Mouse (Mus musculus) ES-Bruce4 (cell line): ENCODE measurements around the gene Klhdc10. TPM values are rescaled to one million over a fixed set of nuclear protein-coding genes. Genes with fewer than 3 reads are reported as not detected.

Experiments
- H3K27ac ChIP-seq: 2 replicates; pipeline ENCODE4 v1.5.1; 2012; ENCODE audit warnings: low read length, inconsistent platforms; ENCODE audit not compliant: insufficient read depth
- H3K27me3 ChIP-seq: 2 replicates; pipeline ENCODE4 v1.6.1; 2012; ENCODE audit warnings: mild to moderate bottlenecking, low read length, inconsistent platforms; ENCODE audit not compliant: control insufficient read depth, poor library complexity, insufficient read depth, severe bottlenecking
- H3K36me3 ChIP-seq: 2 replicates; pipeline ENCODE4 v1.6.1; 2012; ENCODE audit warnings: inconsistent platforms, mild to moderate bottlenecking, low read length, moderate library complexity; ENCODE audit not compliant: control insufficient read depth, poor library complexity, insufficient read depth, severe bottlenecking
- H3K4me1 ChIP-seq: one replicate; pipeline ENCODE4 v1.8.1; 2011; ENCODE audit warnings: low read length; ENCODE audit not compliant: control insufficient read depth, insufficient read depth
- H3K4me3 ChIP-seq: 2 replicates; pipeline ENCODE4 v1.5.1; 2011; ENCODE audit warnings: low read depth, mild to moderate bottlenecking, low read length
- H3K9ac ChIP-seq: 2 replicates; pipeline ENCODE4 v1.6.1; 2012; ENCODE audit warnings: low read depth, mild to moderate bottlenecking, inconsistent platforms; ENCODE audit not compliant: poor library complexity, severe bottlenecking
- H3K9me3 ChIP-seq: replicated peaks from 2 replicates; pipeline ENCODE4 v1.6.1; 2012; ENCODE audit warnings: mild to moderate bottlenecking, low read length, inconsistent platforms; ENCODE audit not compliant: control insufficient read depth, poor library complexity, insufficient read depth, severe bottlenecking
- CTCF ChIP-seq: IDR thresholded peaks from one replicate; pipeline ENCODE4 v1.8.1; 2011; ENCODE audit warnings: low read depth, low read length
- EP300 ChIP-seq: IDR thresholded peaks from 2 replicates; pipeline ENCODE4 v1.6.1; 2011; ENCODE audit warnings: low read depth, low read length; ENCODE audit not compliant: insufficient read depth
- POLR2A ChIP-seq: IDR thresholded peaks from one replicate; pipeline ENCODE4 v1.8.1; 2011; ENCODE audit warnings: low read length; ENCODE audit not compliant: insufficient read depth
- polyA plus RNA-seq: library from polyadenylated mRNA; stranded (reverse); fragments of >200 nt; gene quantifications from 2 replicates; pipeline ENCODE4 v1.2.4, GENCODE M21; 2011; ENCODE audit warnings: low read depth; ENCODE audit not compliant: missing spikeins, insufficient read depth, insufficient read length

Gene Klhdc10
- polyA plus RNA-seq, 1 experiment, result 38.1 TPM

- Histone ChIP-seq H3K9me3 (no peaks in the 10 kb centered on the region), H3K4me1 (peaks cover 8% of the 10 kb centered on the region), H3K9ac (no peak overlapping the region), H3K27me3 (no peaks in the 10 kb centered on the region), H3K36me3 (no peaks in the 10 kb centered on the region), H3K27ac (no peak overlapping the region), H3K4me3 (peak overlapping the region; percentile 13; the same call in 1 of the 2 replicates)
- TF ChIP-seq EP300, result peak; percentile 87
- TF ChIP-seq POLR2A, result no peak
- TF ChIP-seq CTCF, result no peak
Measured at GRCm38 (mm10) chr6:30460750-30461446, 59.2 kb downstream of the Klhdc10 start.

- H3K4me1 ChIP-seq, result peaks cover 8% of the 10 kb centered on the region
Measured at GRCm38 (mm10) chr6:30461755-30462344, 60.2 kb downstream of the Klhdc10 start.

GRCm38 (mm10) chr6:30462822-30463221, 61.2 kb downstream of the Klhdc10 start:
- no peak overlapping the region for H3K9ac ChIP-seq
- H3K9me3 ChIP-seq, result no peaks in the 10 kb centered on the region
- no peaks in the 10 kb centered on the region for H3K36me3 ChIP-seq
- H3K4me1 ChIP-seq, result peaks cover 3% of the 10 kb centered on the region
- H3K27ac ChIP-seq, result no peak overlapping the region
- TF ChIP-seq CTCF, result no peak
- H3K4me3 ChIP-seq, result no peak overlapping the region
- no peaks in the 10 kb centered on the region for H3K27me3 ChIP-seq

More at GRCm38 (mm10) chr6:30461755-30462344, 60.2 kb downstream of the Klhdc10 start:
- Histone ChIP-seq H3K27me3 (no peaks in the 10 kb centered on the region), H3K9ac (no peak overlapping the region), H3K4me3 (no peak overlapping the region), H3K36me3 (no peaks in the 10 kb centered on the region), H3K9me3 (no peaks in the 10 kb centered on the region), H3K27ac (no peak overlapping the region)
- TF ChIP-seq CTCF (no peak), EP300 (no peak), POLR2A (no peak)

DNA sequence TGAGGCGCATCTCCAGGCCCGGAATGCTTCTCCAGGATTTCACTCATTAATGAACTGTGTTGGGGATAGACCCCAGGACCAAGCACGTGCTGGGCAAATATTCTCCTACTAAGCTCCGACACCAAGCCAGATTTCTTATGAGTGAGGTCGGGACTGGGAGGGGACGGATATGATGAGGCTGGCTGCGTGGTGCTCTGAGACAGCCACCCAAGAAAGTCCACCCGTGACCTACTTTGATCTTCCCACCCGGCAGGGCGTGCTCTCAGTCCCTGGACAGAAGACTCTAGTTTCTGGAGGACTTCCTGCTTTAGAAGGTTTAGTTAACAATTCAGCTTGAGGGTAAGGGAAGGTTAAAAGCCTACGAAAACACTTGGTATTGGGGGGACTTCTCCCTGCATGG, 63.9 kb downstream of the Klhdc10 start:
- Histone ChIP-seq H3K27me3 (no peaks in the 10 kb centered on the region), H3K9ac (no peak overlapping the region), H3K9me3 (no peaks in the 10 kb centered on the region), H3K27ac (no peak overlapping the region), H3K4me3 (no peak overlapping the region), H3K36me3 (no peaks in the 10 kb centered on the region), H3K4me1 (peaks cover 3% of the 10 kb centered on the region)
- TF ChIP-seq EP300, result no peak
- no peak for TF ChIP-seq CTCF
- no peak for TF ChIP-seq POLR2A

GRCm38 (mm10) chr6:30468058-30468457, 66.4 kb downstream of the Klhdc10 start:
- no peak overlapping the region for H3K27ac ChIP-seq
- H3K4me3 ChIP-seq, result no peak overlapping the region
- no peak for TF ChIP-seq EP300
- no peak for TF ChIP-seq POLR2A
- no peak for TF ChIP-seq CTCF
- no peak overlapping the region for H3K9ac ChIP-seq
- no peaks in the 10 kb centered on the region for H3K9me3 ChIP-seq
- H3K36me3 ChIP-seq, result no peaks in the 10 kb centered on the region
- H3K27me3 ChIP-seq, result no peaks in the 10 kb centered on the region
- H3K4me1 ChIP-seq, result peaks cover 3% of the 10 kb centered on the region

GRCm38 (mm10) chr6:30468684-30469083, 67.0 kb downstream of the Klhdc10 start:
- no peak for TF ChIP-seq EP300
- TF ChIP-seq CTCF, result peak; percentile 42
- no peak for TF ChIP-seq POLR2A
- Histone ChIP-seq H3K9ac (peak overlapping the region; percentile 24), H3K4me1 (peaks cover 3% of the 10 kb centered on the region), H3K4me3 (peak overlapping the region; percentile 28), H3K9me3 (no peaks in the 10 kb centered on the region), H3K27ac (no peak overlapping the region), H3K36me3 (no peaks in the 10 kb centered on the region), H3K27me3 (no peaks in the 10 kb centered on the region)
